In genomic region chr8:114908086-114908485, GRCm38 (mm10) we compare ENCODE assay signal across 30 mouse cellular contexts.
DNase-seq lines count a peak whose midpoint lies in the region; ATAC-seq and TF ChIP-seq lines count a peak whose summit lies in the region.
"Had no signal": no experiment of that assay in that cellular context is flagged by ENCODE, and none has a peak within 500 bp of the region (broad histone marks: within the 10 kb centered on the region; RNA-seq: fewer than 3 reads in every experiment).

No protein-coding gene starts in this region.

- no peak for TF ChIP-seq POLR2A in CH12.LX (IDR thresholded peaks at IDR 0.05; ENCODE audit: low read depth, low read length)

- dilution Hi-C loops in CH12.LX (cut with MboI; ENCODE audit: extremely low pct_ligation_motif_present, extremely low pct_unique_long_range_greater_than_20kb, low sequenced_read_pairs), result no loop called here

- TF ChIP-seq EP300 in CH12.LX (IDR thresholded peaks at IDR 0.05; ENCODE audit: low read length), result no peak

- H3K9me3 ChIP-seq in CH12.LX (replicated peaks; ENCODE audit: low read length), result peaks cover 4% of the 10 kb centered on the region
- H3K9me3 ChIP-seq: embryonic facial prominence, embryonic 10.5 days; embryonic facial prominence, embryonic 13.5 days; forebrain, embryonic 13.5 days; heart, embryonic 10.5 days; heart, embryonic 13.5 days had no signal

- TF ChIP-seq RAD21 in CH12.LX (IDR thresholded peaks at IDR 0.05; ENCODE audit: low read depth, low read length), result no peak

- H3K36me3 ChIP-seq in CH12.LX (replicated peaks in 1 of 2; ENCODE audit: control insufficient read depth in 1 of 2, insufficient read depth in 1 of 2, low read length in 1 of 2), result no peaks in the 10 kb centered on the region
- H3K36me3 ChIP-seq: embryonic facial prominence, embryonic 10.5 days; embryonic facial prominence, embryonic 13.5 days; forebrain, embryonic 10.5 days; G1E; heart, embryonic 10.5 days; heart, embryonic 13.5 days had no signal

- peaks cover 8 to 27% of the 10 kb centered on the region in 2 experiments for H3K4me1 ChIP-seq in CH12.LX (ENCODE audit: control insufficient read depth in 1 of 2, insufficient read depth in 2 of 2)
- H3K4me1 ChIP-seq: heart, embryonic 10.5 days; heart, embryonic 13.5 days had no signal

- peak overlapping the region; percentile 76 for H3K4me2 ChIP-seq in CH12.LX (ENCODE audit: insufficient read depth, low read depth, poor library complexity, severe bottlenecking)
- H3K4me2 ChIP-seq: embryonic facial prominence, embryonic 13.5 days; forebrain, embryonic 13.5 days; heart, embryonic 13.5 days; hindbrain, embryonic 14.5 days had no signal

- peak; percentile 20; the same call in 1 of the 2 replicates for ATAC-seq in megakaryocyte progenitor cell, adult 5-6 weeks (replicated peaks; ENCODE audit: poor library complexity)
- no peak for ATAC-seq in activated CD4-positive, CD25-positive, alpha-beta regulatory T cell, adult 4 months
- ATAC-seq: forebrain, embryonic 13.5 days; forebrain, embryonic 16.5 days; hindbrain, postnatal 0 days; intestine, postnatal 0 days; Patski had no signal

- peak overlapping the region; percentile 53; the same call in 1 of the 2 replicates for H3K27ac ChIP-seq in CH12.LX (ENCODE audit: insufficient read depth, low read depth)
- H3K27ac ChIP-seq: embryonic facial prominence, embryonic 10.5 days; embryonic facial prominence, embryonic 13.5 days; forebrain, embryonic 10.5 days; forebrain, embryonic 13.5 days; heart, adult 2 months; heart, embryonic 10.5 days; heart, embryonic 13.5 days; hindbrain, embryonic 14.5 days; hindbrain, postnatal 0 days had no signal

- DNase-seq in A20 (ENCODE audit: low read depth, low spot score), result peak; percentile 74
- no peak for DNase-seq in CH12.LX (ENCODE audit: extremely low read depth)
- peak; percentile 80 for DNase-seq in fat pad, adult 2 months (ENCODE audit: extremely low read depth, low read depth, low spot score)
- no peak for DNase-seq in cerebellum, adult 9-10 months
- DNase-seq: adrenal gland, adult 8-10 months; adrenal gland, postnatal 25 days; cerebellum, adult 11 months; cerebellum, adult 2 months; cerebellum, postnatal 10 days; cerebellum, postnatal 36 days; embryo, embryonic 11 days; gastrocnemius, postnatal 14 days; heart, adult 2 months; heart, postnatal 14 days; heart, postnatal 4 days had no signal

- H3K9ac ChIP-seq in CH12.LX (ENCODE audit: insufficient read depth, low read depth), result no peak overlapping the region
- H3K9ac ChIP-seq: embryonic facial prominence, embryonic 13.5 days; forebrain, embryonic 13.5 days; heart, embryonic 13.5 days; hindbrain, embryonic 14.5 days had no signal

- H3K27me3 ChIP-seq in CH12.LX (replicated peaks), result no peaks in the 10 kb centered on the region
- H3K27me3 ChIP-seq: embryonic facial prominence, embryonic 13.5 days; heart, embryonic 13.5 days; Patski had no signal

- TF ChIP-seq CTCF in CH12.LX (conservative IDR thresholded peaks at IDR 0.05 in 1 of 2, IDR thresholded peaks at IDR 0.05 in 1 of 2; ENCODE audit: low read depth in 2 of 2, low read length in 2 of 2), result no peak

- H3K79me2 ChIP-seq in CH12.LX (replicated peaks; ENCODE audit: control insufficient read depth, extremely low read depth, insufficient read depth, poor library complexity, severe bottlenecking), result no peaks in the 10 kb centered on the region

- peak overlapping the region in 1 of 3 experiments; percentile 18 for H3K4me3 ChIP-seq in CH12.LX (replicated peaks in 1 of 3; ENCODE audit: low read depth in 2 of 3, low read length in 2 of 3, poor library complexity in 1 of 3)
- H3K4me3 ChIP-seq: embryonic facial prominence, embryonic 10.5 days; embryonic facial prominence, embryonic 13.5 days; erythroblast, embryonic 14.5 days; forebrain, embryonic 10.5 days; forebrain, embryonic 13.5 days; heart, adult 2 months; heart, embryonic 10.5 days; heart, embryonic 13.5 days had no signal

- in situ Hi-C loops in CH12.LX (cut with MboI; ENCODE audit: low pct_ligation_motif_present, low pct_unique_long_range_greater_than_20kb, low sequenced_read_pairs), result no loop called here

TF ChIP-seq in CH12.LX, 34 proteins besides CTCF, POLR2A, EP300 and RAD21:
- TF ChIP-seq ZNF384 (IDR thresholded peaks at IDR 0.05; ENCODE audit: low read depth, low read length), result no peak
- no peak for TF ChIP-seq NRF1 (IDR thresholded peaks at IDR 0.05; ENCODE audit: low read depth, low read length)
- no peak for TF ChIP-seq TCF12 (IDR thresholded peaks at IDR 0.05; ENCODE audit: low read depth, low read length)
- TF ChIP-seq ELF1 (IDR thresholded peaks at IDR 0.05; ENCODE audit: low read depth, low read length), result no peak
- TF ChIP-seq MEF2A (IDR thresholded peaks at IDR 0.05; ENCODE audit: borderline replicate concordance, low read depth, low read length), result no peak
- TF ChIP-seq NELFE (IDR thresholded peaks at IDR 0.05; ENCODE audit: low read depth, low read length), result no peak
- TF ChIP-seq ZMIZ1 (IDR thresholded peaks at IDR 0.05; ENCODE audit: low read depth, low read length), result no peak
- no peak for TF ChIP-seq MAFK (IDR thresholded peaks at IDR 0.05; ENCODE audit: insufficient replicate concordance, low read length)
- TF ChIP-seq CHD2 (IDR thresholded peaks at IDR 0.05; ENCODE audit: low read length), result no peak

Comparison
In these comparisons a context has a peak if more than half of its experiments do, and no peak if none do; other contexts are left out.
1. DNase-seq: peak in A20 (single experiment) and fat pad, adult 2 months (single experiment); none in CH12.LX (single experiment) and cerebellum, adult 9-10 months (single experiment).